Mouse (Mus musculus): Measurements from ENCODE around the gene Grid2. TPM values are rescaled to one million over a fixed set of nuclear protein-coding genes. Genes with fewer than 3 reads are reported as not detected.

Grid2 gene
- polyA plus RNA-seq (2012; ENCODE audit: low replicate concordance): 0.10 TPM in 1 of 2 replicates, not detected in the other

GRCm38 (mm10) chr6:63255826-63256555, at the start of gene Grid2:
Grid2 (plus strand) TSS chr6:63255876.

GRCm38 (mm10) chr6:64728499-64729198, 1473.0 kb downstream of the Grid2 start, which contains the start of gene Atoh1:
Atoh1 (plus strand) TSS chr6:64729125.

Data from leukemia stem cell, adult 10-12 weeks (primary cell).